Mouse (Mus musculus) E14TG2a.4 (cell line): ENCODE results near the gene Bank1.

Experiments used
- H3K27me3 ChIP-seq: 2 replicates; pipeline ENCODE4 v1.6.1; 2014; ENCODE audit warnings: low read length, control low read depth; ENCODE audit not compliant: insufficient read depth
- H3K36me3 ChIP-seq: 2 replicates; pipeline ENCODE4 v1.6.1; 2014; ENCODE audit warnings: low read length, control low read depth; ENCODE audit not compliant: insufficient read depth
- H3K4me1 ChIP-seq: replicated peaks from 2 replicates; pipeline ENCODE4 v1.6.1; 2014; ENCODE audit warnings: low read depth, low read length, control low read depth
- H3K4me3 ChIP-seq: replicated peaks from 2 replicates; pipeline ENCODE4 v1.5.1; 2014; ENCODE audit warnings: mild to moderate bottlenecking, low read length
- H3K9me3 ChIP-seq: 2 replicates; pipeline ENCODE4 v1.6.1; 2014; ENCODE audit warnings: low read length, control low read depth
- CTCF ChIP-seq: conservative IDR thresholded peaks from 2 replicates; pipeline ENCODE4 v1.5.1; 2014; ENCODE audit warnings: low read length
- NANOG ChIP-seq: IDR thresholded peaks from 2 replicates; pipeline ENCODE4 v1.6.1; 2014; ENCODE audit warnings: borderline replicate concordance, low read length, mixed read lengths
- POU5F1 ChIP-seq: IDR thresholded peaks from 2 replicates; pipeline ENCODE4 v1.6.1; 2014; ENCODE audit warnings: low read length, borderline replicate concordance

The Bank1 gene

GRCm38 (mm10) chr3:136037254-136037653 is 288.6 kb downstream of the Bank1 start:
- no peaks in the 10 kb centered on the region for H3K36me3 ChIP-seq
- no peak for TF ChIP-seq POU5F1
- no peak for TF ChIP-seq CTCF
- TF ChIP-seq NANOG, result no peak

GRCm38 (mm10) chr3:136035784-136036183 is 290.1 kb downstream of the Bank1 start:
- Histone ChIP-seq H3K27me3 (no peaks in the 10 kb centered on the region), H3K4me3 (no peak overlapping the region), H3K9me3 (no peaks in the 10 kb centered on the region), H3K4me1 (no peaks in the 10 kb centered on the region), H3K36me3 (no peaks in the 10 kb centered on the region)
- TF ChIP-seq POU5F1 (no peak), NANOG (no peak), CTCF (no peak)

More at GRCm38 (mm10) chr3:136037254-136037653, 288.6 kb downstream of the Bank1 start:
- H3K4me1 ChIP-seq, result no peaks in the 10 kb centered on the region
- H3K4me3 ChIP-seq, result no peak overlapping the region
- no peaks in the 10 kb centered on the region for H3K9me3 ChIP-seq
- H3K27me3 ChIP-seq, result no peaks in the 10 kb centered on the region

GRCm38 (mm10) chr3:136024876-136025275 is 301.0 kb downstream of the Bank1 start:
- Histone ChIP-seq H3K4me3 (no peak overlapping the region), H3K27me3 (no peaks in the 10 kb centered on the region), H3K4me1 (no peaks in the 10 kb centered on the region), H3K9me3 (no peaks in the 10 kb centered on the region), H3K36me3 (no peaks in the 10 kb centered on the region)
- TF ChIP-seq NANOG (no peak), CTCF (no peak), POU5F1 (no peak)

- Histone ChIP-seq H3K36me3 (no peaks in the 10 kb centered on the region), H3K9me3 (no peaks in the 10 kb centered on the region), H3K4me1 (no peaks in the 10 kb centered on the region), H3K27me3 (no peaks in the 10 kb centered on the region), H3K4me3 (no peak overlapping the region)
- TF ChIP-seq NANOG (no peak), CTCF (no peak), POU5F1 (no peak)
These were observed 308.3 kb downstream of the Bank1 start for GRCm38 (mm10) chr3:136017517-136017916.

GRCm38 (mm10) chr3:136010616-136011015 is 315.2 kb downstream of the Bank1 start:
- TF ChIP-seq POU5F1 (no peak), NANOG (no peak), CTCF (no peak)
- no peaks in the 10 kb centered on the region for H3K36me3 ChIP-seq
- no peaks in the 10 kb centered on the region for H3K27me3 ChIP-seq
- H3K9me3 ChIP-seq, result no peaks in the 10 kb centered on the region
- H3K4me1 ChIP-seq, result no peaks in the 10 kb centered on the region
- H3K4me3 ChIP-seq, result no peak overlapping the region

GRCm38 (mm10) chr3:136007846-136008245 is 318.0 kb downstream of the Bank1 start:
- Histone ChIP-seq H3K27me3 (no peaks in the 10 kb centered on the region), H3K9me3 (no peaks in the 10 kb centered on the region), H3K4me3 (no peak overlapping the region), H3K4me1 (no peaks in the 10 kb centered on the region), H3K36me3 (no peaks in the 10 kb centered on the region)
- TF ChIP-seq NANOG (no peak), CTCF (no peak), POU5F1 (no peak)

GRCm38 (mm10) chr3:136007081-136007828 is 318.6 kb downstream of the Bank1 start:
- no peaks in the 10 kb centered on the region for H3K4me1 ChIP-seq
- no peaks in the 10 kb centered on the region for H3K9me3 ChIP-seq
- no peaks in the 10 kb centered on the region for H3K36me3 ChIP-seq
- no peak for TF ChIP-seq NANOG
- no peak for TF ChIP-seq CTCF
- no peak for TF ChIP-seq POU5F1
- H3K4me3 ChIP-seq, result no peak overlapping the region
- H3K27me3 ChIP-seq, result no peaks in the 10 kb centered on the region
